Mouse (Mus musculus) olfactory bulb, adult 2 months (tissue): ENCODE data around the gene Zfp777.

Source experiments
- CTCF ChIP-seq: fragments of 200-500 bp; IDR thresholded peaks from 2 replicates; pipeline ENCODE4 v1.5.1; 2012; ENCODE audit warnings: low read depth, mild to moderate bottlenecking, low read length, moderate library complexity; ENCODE audit not compliant: insufficient read depth
- POLR2A ChIP-seq: fragments of 200-500 bp; IDR thresholded peaks from 2 replicates; pipeline ENCODE4 v1.6.1; 2012; ENCODE audit warnings: mild to moderate bottlenecking, low read depth, low read length, moderate library complexity; ENCODE audit not compliant: insufficient read depth

DNA sequence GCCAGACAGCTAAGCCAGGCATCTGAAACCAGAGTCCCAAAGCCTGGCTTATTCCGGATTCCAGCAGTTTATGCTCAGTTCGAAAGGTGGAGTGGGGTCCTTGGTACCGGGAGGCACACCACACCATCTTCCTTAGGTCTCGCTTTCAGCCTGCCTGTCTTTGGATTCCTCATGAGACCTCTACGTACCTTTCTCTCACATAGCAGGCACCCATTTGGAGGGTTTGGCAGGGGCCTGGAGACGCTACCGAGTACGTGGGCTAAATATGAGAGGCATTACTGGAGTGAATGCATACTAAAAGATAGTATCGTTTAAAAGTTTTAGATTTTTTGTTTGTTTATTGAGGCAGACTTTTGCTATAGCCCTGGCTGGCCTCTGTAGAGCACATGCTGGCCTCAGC is 31.9 kb downstream of the Zfp777 start:
- TF ChIP-seq CTCF (no peak), POLR2A (no peak)
